In the genomic region with DNA sequence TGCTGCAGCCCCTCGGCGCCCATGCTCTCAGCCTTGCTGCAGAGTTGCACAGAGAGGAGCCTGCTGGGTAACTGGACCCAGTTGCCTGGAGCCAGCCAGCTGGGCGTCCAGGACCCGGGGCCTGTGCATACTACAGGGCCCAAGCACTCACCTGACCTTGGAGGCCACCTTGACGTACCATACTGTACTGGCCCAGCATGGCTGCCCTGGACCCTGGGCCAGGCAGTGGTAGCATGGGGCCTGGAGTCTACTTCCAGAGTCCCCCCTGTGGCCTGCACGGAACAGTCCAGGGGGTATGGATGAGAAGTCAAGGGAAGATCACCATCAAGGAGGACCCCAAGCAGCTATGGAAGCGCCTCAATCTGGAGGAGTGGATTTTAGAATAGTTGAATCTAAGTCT, we compare ENCODE assay signal across 23 mouse cellular contexts. TPM values are rescaled to one million over a fixed set of nuclear protein-coding genes. Genes with fewer than 3 reads are reported as not detected.
DNase-seq lines count a peak whose midpoint lies in the region; ATAC-seq lines count a peak whose summit lies in the region.
"Had no signal": no experiment of that assay in that cellular context is flagged by ENCODE, and none has a peak within 500 bp of the region (broad histone marks: within the 10 kb centered on the region; RNA-seq: fewer than 3 reads in every experiment).

No protein-coding gene starts in this region.

- peak; percentile 55; the same call in 1 of the 2 replicates for ATAC-seq in forebrain, embryonic 11.5 days (replicated peaks; ENCODE audit: low FRiP score)
- no peak for ATAC-seq in forebrain, embryonic 12.5 days (ENCODE audit: low FRiP score)
- ATAC-seq in midbrain, embryonic 16.5 days, result 0 out of 2 replicates have a peak, but pooled peaks have one; percentile 25
- ATAC-seq: CD4-positive, CD25-positive, alpha-beta regulatory T cell, adult 4 months; forebrain, embryonic 13.5 days; forebrain, embryonic 16.5 days had no signal

- WGBS in forebrain, embryonic 11.5 days, result 98% methylated on average over 7 of the region's 7 CpGs
- WGBS in forebrain, embryonic 12.5 days, result 91% methylated on average over 7 of the region's 7 CpGs
- WGBS in midbrain, embryonic 16.5 days, result 96% methylated on average over 7 of the region's 7 CpGs
- WGBS in midbrain, embryonic 10.5 days, result 89% methylated on average over 7 of the region's 7 CpGs

- no peak overlapping the region for H3K4me3 ChIP-seq in forebrain, embryonic 11.5 days (ENCODE audit: low read depth, low read length)
- no peak overlapping the region for H3K4me3 ChIP-seq in forebrain, embryonic 12.5 days (replicated peaks)
- no peak overlapping the region for H3K4me3 ChIP-seq in midbrain, embryonic 16.5 days (ENCODE audit: low read depth, low read length)
- no peak overlapping the region for H3K4me3 ChIP-seq in midbrain, embryonic 10.5 days
- H3K4me3 ChIP-seq: embryonic facial prominence, embryonic 12.5 days; embryonic facial prominence, embryonic 15.5 days; forebrain, embryonic 13.5 days; gastrocnemius, adult 2 months; hindbrain, embryonic 12.5 days; hindbrain, embryonic 15.5 days had no signal

- no peak overlapping the region for H3K27ac ChIP-seq in forebrain, embryonic 11.5 days (ENCODE audit: low read depth, low read length)
- H3K27ac ChIP-seq in forebrain, embryonic 12.5 days, result no peak overlapping the region
- no peak overlapping the region for H3K27ac ChIP-seq in midbrain, embryonic 16.5 days (ENCODE audit: low read length)
- no peak overlapping the region for H3K27ac ChIP-seq in midbrain, embryonic 10.5 days (replicated peaks)
- H3K27ac ChIP-seq: embryonic facial prominence, embryonic 12.5 days; embryonic facial prominence, embryonic 15.5 days; forebrain, embryonic 13.5 days; gastrocnemius, adult 2 months; hindbrain, embryonic 12.5 days; hindbrain, embryonic 15.5 days had no signal

- no peak overlapping the region for H3K4me2 ChIP-seq in forebrain, embryonic 11.5 days (ENCODE audit: low read depth, low read length, severe bottlenecking)
- H3K4me2 ChIP-seq in forebrain, embryonic 12.5 days, result no peak overlapping the region
- H3K4me2 ChIP-seq in midbrain, embryonic 16.5 days (ENCODE audit: low read length), result no peak overlapping the region
- H3K4me2 ChIP-seq: embryonic facial prominence, embryonic 12.5 days; embryonic facial prominence, embryonic 15.5 days; forebrain, embryonic 13.5 days; heart, embryonic 11.5 days; hindbrain, embryonic 12.5 days; hindbrain, embryonic 15.5 days had no signal

- H3K4me1 ChIP-seq in forebrain, embryonic 11.5 days (replicated peaks; ENCODE audit: control insufficient read depth, insufficient read depth, low read length), result no peaks in the 10 kb centered on the region
- no peaks in the 10 kb centered on the region for H3K4me1 ChIP-seq in forebrain, embryonic 12.5 days
- H3K4me1 ChIP-seq in midbrain, embryonic 16.5 days (ENCODE audit: control insufficient read depth, insufficient read depth, low read length), result no peaks in the 10 kb centered on the region
- no peaks in the 10 kb centered on the region for H3K4me1 ChIP-seq in midbrain, embryonic 10.5 days
- H3K4me1 ChIP-seq: embryonic facial prominence, embryonic 12.5 days; embryonic facial prominence, embryonic 15.5 days; forebrain, embryonic 13.5 days; hindbrain, embryonic 12.5 days; hindbrain, embryonic 15.5 days had no signal

- H3K27me3 ChIP-seq in forebrain, embryonic 11.5 days (ENCODE audit: control insufficient read depth, insufficient read depth, low read length), result no peaks in the 10 kb centered on the region
- H3K27me3 ChIP-seq in forebrain, embryonic 12.5 days, result no peaks in the 10 kb centered on the region
- no peaks in the 10 kb centered on the region for H3K27me3 ChIP-seq in midbrain, embryonic 16.5 days (ENCODE audit: control insufficient read depth, insufficient read depth, low read depth, low read length)
- H3K27me3 ChIP-seq in midbrain, embryonic 10.5 days (ENCODE audit: low read depth, poor library complexity, severe bottlenecking), result no peaks in the 10 kb centered on the region
- H3K27me3 ChIP-seq: embryonic facial prominence, embryonic 12.5 days; embryonic facial prominence, embryonic 15.5 days; forebrain, embryonic 13.5 days; hindbrain, embryonic 12.5 days; hindbrain, embryonic 15.5 days had no signal

- no peak for DNase-seq in forebrain, embryonic 11.5 days (ENCODE audit: low spot score)
- no peak for DNase-seq in midbrain, embryonic 10.5 days (ENCODE audit: low spot score)
- DNase-seq in ES-CJ7 (ENCODE audit: low read depth, low spot score), result peak; percentile 34
- DNase-seq in frontal cortex, adult 2 months (ENCODE audit: extremely low spot score in 1 of 2, low spot score in 1 of 2), result no peak
- DNase-seq in retina, embryonic 14.5 days (ENCODE audit: low spot score), result no peak
- DNase-seq: adrenal gland, adult 2 months; adrenal gland, postnatal 14 days; B cell, adult 2 months; cerebellum, adult 11-12 months; cerebellum, adult 9-10 months; cerebellum, postnatal 14 days; gastrocnemius, adult 2 months; gastrocnemius, postnatal 14 days had no signal

- H3K36me3 ChIP-seq in forebrain, embryonic 11.5 days (ENCODE audit: control insufficient read depth, insufficient read depth, low read length), result no peaks in the 10 kb centered on the region
- H3K36me3 ChIP-seq in forebrain, embryonic 12.5 days (replicated peaks), result no peaks in the 10 kb centered on the region
- no peaks in the 10 kb centered on the region for H3K36me3 ChIP-seq in midbrain, embryonic 16.5 days (ENCODE audit: control insufficient read depth, insufficient read depth, low read length)
- H3K36me3 ChIP-seq in midbrain, embryonic 10.5 days, result no peaks in the 10 kb centered on the region
- H3K36me3 ChIP-seq: embryonic facial prominence, embryonic 12.5 days; embryonic facial prominence, embryonic 15.5 days; hindbrain, embryonic 12.5 days; hindbrain, embryonic 15.5 days had no signal

- H3K9me3 ChIP-seq in forebrain, embryonic 11.5 days (ENCODE audit: control insufficient read depth, low read length), result no peaks in the 10 kb centered on the region
- H3K9me3 ChIP-seq in forebrain, embryonic 12.5 days, result no peaks in the 10 kb centered on the region
- H3K9me3 ChIP-seq in midbrain, embryonic 16.5 days (replicated peaks; ENCODE audit: control insufficient read depth, low read length, poor library complexity, severe bottlenecking), result no peaks in the 10 kb centered on the region
- H3K9me3 ChIP-seq in midbrain, embryonic 10.5 days (replicated peaks), result no peaks in the 10 kb centered on the region
- H3K9me3 ChIP-seq: embryonic facial prominence, embryonic 12.5 days; embryonic facial prominence, embryonic 15.5 days; forebrain, embryonic 13.5 days; hindbrain, embryonic 12.5 days; hindbrain, embryonic 15.5 days had no signal

- H3K9ac ChIP-seq in forebrain, embryonic 11.5 days (ENCODE audit: low read length), result no peak overlapping the region
- H3K9ac ChIP-seq in forebrain, embryonic 12.5 days, result no peak overlapping the region
- H3K9ac ChIP-seq in midbrain, embryonic 16.5 days (ENCODE audit: low read depth, low read length), result no peak overlapping the region
- H3K9ac ChIP-seq: embryonic facial prominence, embryonic 12.5 days; embryonic facial prominence, embryonic 15.5 days; forebrain, embryonic 13.5 days; hindbrain, embryonic 12.5 days; hindbrain, embryonic 15.5 days had no signal

RNA-seq across cellular contexts. Expression of gene Spic, which starts 12.0 kb away (rescaled TPM):
- not detected in 2 replicates for polyA plus RNA-seq in forebrain, embryonic 11.5 days (2014; fragmentation: Nextera tagmentation; extraction: Ambion mirVana)
- not detected in 2 replicates for polyA plus RNA-seq in forebrain, embryonic 12.5 days (2016; fragmentation: Nextera tagmentation; extraction: Ambion mirVana)
- polyA plus RNA-seq in midbrain, embryonic 16.5 days (2015; fragmentation: Nextera tagmentation; extraction: Ambion mirVana), result not detected in 2 replicates
- 0.10 TPM in 1 of 2 replicates, not detected in the other for polyA plus RNA-seq in midbrain, embryonic 10.5 days (2016; fragmentation: Nextera tagmentation; extraction: Ambion mirVana)
- not detected in 2 replicates for polyA plus RNA-seq in frontal cortex, adult 2 months (2012; rRNA removed)
- polyA plus RNA-seq: forebrain, embryonic 13.5 days; forebrain, embryonic 16.5 days; heart, embryonic 11.5 days; hindbrain, embryonic 12.5 days; hindbrain, embryonic 15.5 days had no signal

RNA-seq across cellular contexts. Expression of gene Arl1, which starts 57.8 kb away (rescaled TPM):
- polyA plus RNA-seq in forebrain, embryonic 11.5 days (2014; fragmentation: Nextera tagmentation; extraction: Ambion mirVana), result 147 and 154 TPM in 2 replicates
- 125 and 133 TPM in 2 replicates for polyA plus RNA-seq in forebrain, embryonic 12.5 days (2016; fragmentation: Nextera tagmentation; extraction: Ambion mirVana)
- 159 and 165 TPM in 2 replicates for polyA plus RNA-seq in midbrain, embryonic 16.5 days (2015; fragmentation: Nextera tagmentation; extraction: Ambion mirVana)
- polyA plus RNA-seq in midbrain, embryonic 10.5 days (2016; fragmentation: Nextera tagmentation; extraction: Ambion mirVana), result 158 and 162 TPM in 2 replicates
- 124 and 126 TPM in 2 replicates for polyA plus RNA-seq in frontal cortex, adult 2 months (2012; rRNA removed)
